Mouse (Mus musculus) CH12.LX (cell line): Measurements from ENCODE around the gene Zdhhc13.

Source experiments
- CHD1 ChIP-seq: IDR thresholded peaks from 2 replicates; pipeline ENCODE4 v1.6.1; 2012; ENCODE audit warnings: low read depth, low read length, improper control_type of control experiment, inconsistent platforms
- CTCF ChIP-seq, 2 experiments: IDR thresholded peaks in 1 of 2; conservative IDR thresholded peaks in 1 of 2; 2 replicates each; pipeline ENCODE4 v1.5.1; 2011 to 2012; ENCODE audit warnings: low read depth in 2 of 2, low read length in 2 of 2, improper control_type of control experiment in 1 of 2, inconsistent platforms in 1 of 2, mild to moderate bottlenecking in 1 of 2, moderate library complexity in 1 of 2
- GABPA ChIP-seq: IDR thresholded peaks from 2 replicates; pipeline ENCODE4 v1.6.1; 2012; ENCODE audit warnings: low read depth, low read length, improper control_type of control experiment, inconsistent platforms; ENCODE audit not compliant: insufficient replicate concordance
- JUN ChIP-seq: IDR thresholded peaks from 2 replicates; pipeline ENCODE4 v1.6.1; 2011; ENCODE audit warnings: low read depth, mild to moderate bottlenecking, low read length, improper control_type of control experiment, moderate library complexity; ENCODE audit not compliant: insufficient read depth
- KAT2A ChIP-seq: IDR thresholded peaks from 2 replicates; pipeline ENCODE4 v1.6.1; 2012; ENCODE audit warnings: low read length, improper control_type of control experiment, inconsistent platforms; ENCODE audit not compliant: insufficient replicate concordance
- MAFK ChIP-seq: IDR thresholded peaks from 2 replicates; pipeline ENCODE4 v1.6.1; 2011; ENCODE audit warnings: low read length, improper control_type of control experiment; ENCODE audit not compliant: insufficient replicate concordance
- RAD21 ChIP-seq: IDR thresholded peaks from 2 replicates; pipeline ENCODE4 v1.6.1; 2011; ENCODE audit warnings: low read depth, mild to moderate bottlenecking, low read length, improper control_type of control experiment, moderate library complexity
- TCF12 ChIP-seq: IDR thresholded peaks from 2 replicates; pipeline ENCODE4 v1.6.1; 2014; ENCODE audit warnings: low read depth, mild to moderate bottlenecking, inconsistent platforms, low read length, improper control_type of control experiment
- ZNF384 ChIP-seq: IDR thresholded peaks from 2 replicates; pipeline ENCODE4 v1.6.1; 2012; ENCODE audit warnings: low read depth, low read length, improper control_type of control experiment, inconsistent platforms

DNA sequence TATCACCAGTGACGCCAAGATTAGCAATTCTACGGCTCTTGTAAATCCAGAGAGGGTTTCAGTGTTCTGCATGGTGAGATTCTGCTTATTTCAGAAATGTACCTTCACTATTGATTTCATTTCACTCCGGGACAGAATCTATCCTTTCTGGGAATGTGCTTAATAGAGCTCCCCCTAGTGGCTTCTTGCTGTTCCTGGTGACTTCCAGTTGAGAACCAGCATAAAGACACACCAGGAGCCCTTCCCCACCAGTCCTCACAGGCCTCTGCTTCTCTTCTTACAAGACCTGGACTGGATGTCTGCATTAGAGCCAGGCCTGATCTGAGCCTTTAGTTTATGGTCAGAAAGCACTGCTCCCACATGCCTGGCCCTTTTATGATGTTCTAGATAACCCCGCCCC, 87.7 kb downstream of the Zdhhc13 start:
- TF ChIP-seq RAD21 (peak; percentile 51), CTCF (conservative IDR thresholded peaks at IDR 0.05 in 1 of 2, IDR thresholded peaks at IDR 0.05 in 1 of 2; ENCODE audit: low read depth in 2 of 2, low read length in 2 of 2) (peak; percentile 66 to 80), ZNF384 (no peak), KAT2A (no peak), CHD1 (no peak), TCF12 (no peak), MAFK (no peak), GABPA (no peak), JUN (no peak)
